ENCODE assay signal across 24 mouse cellular contexts in the genomic region with DNA sequence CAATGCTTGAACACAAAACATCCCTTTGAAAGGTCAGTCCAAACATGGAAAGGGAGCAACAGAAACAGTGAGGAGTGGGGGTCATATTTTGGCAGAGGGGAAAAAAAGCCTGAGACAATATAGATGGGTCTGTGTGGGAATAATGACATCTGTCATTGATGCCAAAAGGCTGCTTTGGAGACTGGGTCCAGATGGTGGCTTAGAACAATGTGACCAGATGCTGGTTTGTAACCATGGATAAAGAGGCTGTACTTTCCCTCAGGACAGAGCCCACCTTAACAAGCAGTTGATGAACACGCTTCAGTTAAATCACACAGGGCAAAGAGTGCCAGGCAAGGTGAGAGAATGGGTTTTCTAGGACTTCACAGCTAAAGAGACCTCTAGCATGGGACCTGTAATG. TPM values are rescaled to one million over a fixed set of nuclear protein-coding genes. Genes with fewer than 3 reads are reported as not detected.
DNase-seq lines count a peak whose midpoint lies in the region; ATAC-seq and TF ChIP-seq lines count a peak whose summit lies in the region.
"Had no signal": no experiment of that assay in that cellular context is flagged by ENCODE, and none has a peak within 500 bp of the region (broad histone marks: within the 10 kb centered on the region; RNA-seq: fewer than 3 reads in every experiment).

No protein-coding gene starts in this region.

- no peak for DNase-seq in layer of hippocampus, adult 2 months (ENCODE audit: low spot score in 2 of 2)
- DNase-seq in layer of hippocampus, adult 11-12 months (ENCODE audit: low spot score), result no peak
- peak; percentile 58 for DNase-seq in forebrain, embryonic 14.5 days (ENCODE audit: low spot score)
- no peak for DNase-seq in thymus, postnatal 4 days
- no peak for DNase-seq in liver, embryonic 11.5 days (ENCODE audit: low spot score)
- DNase-seq in urinary bladder, postnatal 14 days (ENCODE audit: low spot score), result no peak
- DNase-seq: adrenal gland, postnatal 10 days; cerebellum, postnatal 25 days; embryo, embryonic 11 days; gastrocnemius, postnatal 36 days; kidney, postnatal 4 days; liver, embryonic 13.5 days; thymus, postnatal 14 days had no signal

- H3K9me3 ChIP-seq in forebrain, embryonic 14.5 days (replicated peaks; ENCODE audit: control insufficient read depth, low read length), result no peaks in the 10 kb centered on the region
- no peaks in the 10 kb centered on the region for H3K9me3 ChIP-seq in hindbrain, embryonic 12.5 days (replicated peaks)
- no peaks in the 10 kb centered on the region for H3K9me3 ChIP-seq in neural tube, embryonic 13.5 days
- H3K9me3 ChIP-seq in liver, embryonic 11.5 days (ENCODE audit: control insufficient read depth, low read length), result no peaks in the 10 kb centered on the region
- H3K9me3 ChIP-seq: hindbrain, embryonic 15.5 days; kidney, embryonic 15.5 days; limb, embryonic 12.5 days; liver, embryonic 13.5 days; lung, embryonic 15.5 days had no signal

- H3K4me2 ChIP-seq in forebrain, embryonic 14.5 days (ENCODE audit: low read length), result no peak overlapping the region
- no peak overlapping the region for H3K4me2 ChIP-seq in hindbrain, embryonic 12.5 days (replicated peaks)
- no peak overlapping the region for H3K4me2 ChIP-seq in neural tube, embryonic 13.5 days
- no peak overlapping the region for H3K4me2 ChIP-seq in liver, embryonic 11.5 days
- H3K4me2 ChIP-seq: hindbrain, embryonic 15.5 days; kidney, embryonic 15.5 days; limb, embryonic 12.5 days; liver, embryonic 13.5 days; lung, embryonic 15.5 days had no signal

- peaks cover 66% of the 10 kb centered on the region for H3K36me3 ChIP-seq in forebrain, embryonic 14.5 days (ENCODE audit: control insufficient read depth, insufficient read depth, low read length)
- peaks cover 43% of the 10 kb centered on the region for H3K36me3 ChIP-seq in hindbrain, embryonic 12.5 days
- H3K36me3 ChIP-seq in neural tube, embryonic 13.5 days, result peaks cover 82% of the 10 kb centered on the region
- H3K36me3 ChIP-seq in liver, embryonic 11.5 days (ENCODE audit: control insufficient read depth, insufficient read depth, low read length), result no peaks in the 10 kb centered on the region
- H3K36me3 ChIP-seq: G1E; kidney, embryonic 15.5 days; limb, embryonic 12.5 days; liver, embryonic 13.5 days; lung, embryonic 15.5 days had no signal

- H3K4me1 ChIP-seq in forebrain, embryonic 14.5 days (ENCODE audit: control insufficient read depth, insufficient read depth, low read length), result 0 out of 2 replicates have a peak, but pooled peaks cover 3% of the 10 kb centered on the region
- H3K4me1 ChIP-seq in hindbrain, embryonic 12.5 days, result peaks cover 6% of the 10 kb centered on the region
- H3K4me1 ChIP-seq in neural tube, embryonic 13.5 days (replicated peaks), result peaks cover 17% of the 10 kb centered on the region
- H3K4me1 ChIP-seq in liver, embryonic 11.5 days (replicated peaks; ENCODE audit: control insufficient read depth, insufficient read depth, low read length), result no peaks in the 10 kb centered on the region
- H3K4me1 ChIP-seq: hindbrain, embryonic 15.5 days; kidney, embryonic 15.5 days; limb, embryonic 12.5 days; lung, embryonic 15.5 days had no signal

- ATAC-seq in forebrain, embryonic 14.5 days, result peak; percentile 51; the same call in 1 of the 2 replicates
- ATAC-seq in hindbrain, embryonic 12.5 days (ENCODE audit: low FRiP score), result 0 out of 2 replicates have a peak, but pooled peaks have one; percentile 29
- ATAC-seq in neural tube, embryonic 13.5 days (ENCODE audit: low read depth), result peak; percentile 9; the same call in 1 of the 2 replicates
- no peak for ATAC-seq in liver, embryonic 11.5 days (replicated peaks; ENCODE audit: low FRiP score)
- ATAC-seq: activated CD4-positive, CD25-positive, alpha-beta regulatory T cell, adult 4 months; intestine, postnatal 0 days had no signal

- H3K4me3 ChIP-seq in layer of hippocampus, adult 2 months, result no peak overlapping the region
- no peak overlapping the region for H3K4me3 ChIP-seq in forebrain, embryonic 14.5 days (ENCODE audit: low read depth, low read length)
- no peak overlapping the region for H3K4me3 ChIP-seq in hindbrain, embryonic 12.5 days
- H3K4me3 ChIP-seq in neural tube, embryonic 13.5 days, result no peak overlapping the region
- no peak overlapping the region for H3K4me3 ChIP-seq in liver, embryonic 11.5 days (ENCODE audit: low read depth, low read length)
- H3K4me3 ChIP-seq: hindbrain, embryonic 15.5 days; kidney, embryonic 15.5 days; limb, embryonic 12.5 days; liver, embryonic 13.5 days; lung, embryonic 15.5 days had no signal

- no peak for TF ChIP-seq CTCF in layer of hippocampus, adult 2 months (conservative IDR thresholded peaks at IDR 0.05)

- peak overlapping the region; percentile 58 for H3K27ac ChIP-seq in layer of hippocampus, adult 2 months
- peak overlapping the region; percentile 10; the same call in 1 of the 2 replicates for H3K27ac ChIP-seq in forebrain, embryonic 14.5 days (ENCODE audit: low read depth, low read length)
- H3K27ac ChIP-seq in hindbrain, embryonic 12.5 days, result no peak overlapping the region
- no peak overlapping the region for H3K27ac ChIP-seq in neural tube, embryonic 13.5 days (replicated peaks)
- no peak overlapping the region for H3K27ac ChIP-seq in liver, embryonic 11.5 days (ENCODE audit: low read depth, low read length)
- H3K27ac ChIP-seq: hindbrain, embryonic 15.5 days; kidney, embryonic 15.5 days; limb, embryonic 12.5 days; liver, embryonic 13.5 days; lung, embryonic 15.5 days; macrophage had no signal

- no peak overlapping the region for H3K9ac ChIP-seq in forebrain, embryonic 14.5 days (ENCODE audit: low read length)
- no peak overlapping the region for H3K9ac ChIP-seq in hindbrain, embryonic 12.5 days
- no peak overlapping the region for H3K9ac ChIP-seq in neural tube, embryonic 13.5 days
- no peak overlapping the region for H3K9ac ChIP-seq in liver, embryonic 11.5 days (ENCODE audit: low read depth, low read length)
- H3K9ac ChIP-seq: hindbrain, embryonic 15.5 days; kidney, embryonic 15.5 days; limb, embryonic 12.5 days; liver, embryonic 13.5 days; lung, embryonic 15.5 days had no signal

- no peaks in the 10 kb centered on the region for H3K27me3 ChIP-seq in forebrain, embryonic 14.5 days (replicated peaks; ENCODE audit: control insufficient read depth, insufficient read depth, low read length)
- no peaks in the 10 kb centered on the region for H3K27me3 ChIP-seq in hindbrain, embryonic 12.5 days
- no peaks in the 10 kb centered on the region for H3K27me3 ChIP-seq in neural tube, embryonic 13.5 days
- H3K27me3 ChIP-seq in liver, embryonic 11.5 days (replicated peaks; ENCODE audit: control insufficient read depth, insufficient read depth, low read length), result no peaks in the 10 kb centered on the region
- H3K27me3 ChIP-seq: hindbrain, embryonic 15.5 days; kidney, embryonic 15.5 days; limb, embryonic 12.5 days; lung, embryonic 15.5 days had no signal

- WGBS in forebrain, embryonic 14.5 days, result 46% methylated on average over 1 of the region's 1 CpGs
- WGBS in hindbrain, embryonic 12.5 days, result 48% methylated on average over 1 of the region's 1 CpGs
- 41% methylated on average over 1 of the region's 1 CpGs for WGBS in neural tube, embryonic 13.5 days
- 88% methylated on average over 1 of the region's 1 CpGs for WGBS in liver, embryonic 11.5 days

RNA-seq across cellular contexts. Expression of a gene that starts 8.3 kb away (rescaled TPM):
- 1 to 10 TPM; 2.0 to 3.7 TPM for total RNA-seq in layer of hippocampus, adult 2 months (2021)
- polyA plus RNA-seq in forebrain, embryonic 14.5 days (2014; fragmentation: Nextera tagmentation; extraction: Ambion mirVana), result 2.3 and 4.0 TPM in 2 replicates
- 3.2 and 3.9 TPM in 2 replicates for polyA plus RNA-seq in hindbrain, embryonic 12.5 days (2016; fragmentation: Nextera tagmentation; extraction: Ambion mirVana)
- 1.4 and 2.3 TPM in 2 replicates for polyA plus RNA-seq in neural tube, embryonic 13.5 days (2015; fragmentation: Nextera tagmentation; extraction: Ambion mirVana)
- polyA plus RNA-seq in liver, embryonic 11.5 days (2014; fragmentation: Nextera tagmentation; extraction: Ambion mirVana), result 1.1 and 3.2 TPM in 2 replicates
- polyA plus RNA-seq: G1E had no signal

RNA-seq across cellular contexts. Expression of a gene that starts 8.9 kb away (rescaled TPM):
- total RNA-seq in layer of hippocampus, adult 2 months (2021), result 10 to 100 TPM; 64.5 to 65.9 TPM
- 10.5 and 12.0 TPM in 2 replicates for polyA plus RNA-seq in forebrain, embryonic 14.5 days (2014; fragmentation: Nextera tagmentation; extraction: Ambion mirVana)
- polyA plus RNA-seq in hindbrain, embryonic 12.5 days (2016; fragmentation: Nextera tagmentation; extraction: Ambion mirVana), result 7.8 and 9.3 TPM in 2 replicates
- 15.4 and 17.1 TPM in 2 replicates for polyA plus RNA-seq in neural tube, embryonic 13.5 days (2015; fragmentation: Nextera tagmentation; extraction: Ambion mirVana)
- 15.0 and 16.5 TPM in 2 replicates for polyA plus RNA-seq in liver, embryonic 11.5 days (2014; fragmentation: Nextera tagmentation; extraction: Ambion mirVana)
- total RNA-seq: G1E; neutrophil, adult 5-6 weeks had no signal
- polyA plus RNA-seq: activated CD4-positive, CD25-positive, alpha-beta regulatory T cell, adult 4 months; G1E; macrophage had no signal

RNA-seq across cellular contexts. Expression of a gene that starts 25.1 kb away (rescaled TPM):
- total RNA-seq in layer of hippocampus, adult 2 months (2021), result 100 to 1,000 TPM; 394 to 402 TPM
- 59.8 and 77.6 TPM in 2 replicates for polyA plus RNA-seq in forebrain, embryonic 14.5 days (2014; fragmentation: Nextera tagmentation; extraction: Ambion mirVana)
- polyA plus RNA-seq in hindbrain, embryonic 12.5 days (2016; fragmentation: Nextera tagmentation; extraction: Ambion mirVana), result 20.1 and 25.7 TPM in 2 replicates
- 48.3 and 53.6 TPM in 2 replicates for polyA plus RNA-seq in neural tube, embryonic 13.5 days (2015; fragmentation: Nextera tagmentation; extraction: Ambion mirVana)
- polyA plus RNA-seq in liver, embryonic 11.5 days (2014; fragmentation: Nextera tagmentation; extraction: Ambion mirVana), result 1.1 and 1.5 TPM in 2 replicates
- total RNA-seq: neutrophil, adult 5-6 weeks had no signal
- polyA plus RNA-seq: activated CD4-positive, CD25-positive, alpha-beta regulatory T cell, adult 4 months; G1E; macrophage had no signal

Comparison
In these comparisons a context has a peak if more than half of its experiments do, and no peak if none do; other contexts are left out.
1. H3K27ac ChIP-seq: peak in layer of hippocampus, adult 2 months (single experiment) and forebrain, embryonic 14.5 days (single experiment); none in hindbrain, embryonic 12.5 days (single experiment), neural tube, embryonic 13.5 days (single experiment) and liver, embryonic 11.5 days (single experiment).